ENCODE assay signal across 9 mouse cellular contexts in genomic region chr8:8328010-8328666, GRCm38 (mm10).
DNase-seq lines count a peak whose midpoint lies in the region; ATAC-seq and TF ChIP-seq lines count a peak whose summit lies in the region.
"Had no signal": no experiment of that assay in that cellular context is flagged by ENCODE, and none has a peak within 500 bp of the region (broad histone marks: within the 10 kb centered on the region; RNA-seq: fewer than 3 reads in every experiment).

No protein-coding gene starts in this region.

- no peak overlapping the region for H3K27ac ChIP-seq in intestine, embryonic 15.5 days
- H3K27ac ChIP-seq in intestine, postnatal 0 days (ENCODE audit: low read depth, low read length): no peak overlapping the region
- no peak overlapping the region for H3K27ac ChIP-seq in kidney, adult 2 months (ENCODE audit: insufficient read depth, low read depth, low read length)
- H3K27ac ChIP-seq: liver, embryonic 13.5 days had no signal

- no peaks in the 10 kb centered on the region for H3K36me3 ChIP-seq in intestine, embryonic 15.5 days
- H3K36me3 ChIP-seq in intestine, postnatal 0 days (ENCODE audit: control insufficient read depth, insufficient read depth): no peaks in the 10 kb centered on the region
- no peaks in the 10 kb centered on the region for H3K36me3 ChIP-seq in kidney, adult 2 months (ENCODE audit: control insufficient read depth, insufficient read depth, low read length)
- H3K36me3 ChIP-seq: liver, embryonic 13.5 days had no signal

- TF ChIP-seq CTCF in intestine, postnatal 0 days (IDR thresholded peaks at IDR 0.05; ENCODE audit: low read depth): no peak
- no peak for TF ChIP-seq CTCF in brain, embryonic 14.5 days (IDR thresholded peaks at IDR 0.05; ENCODE audit: borderline replicate concordance, extremely low read depth, insufficient read depth, insufficient read length)
- no peak for TF ChIP-seq CTCF in kidney, adult 2 months (conservative IDR thresholded peaks at IDR 0.05; ENCODE audit: insufficient read depth, insufficient read length, low read depth, low read length)

- H3K4me3 ChIP-seq in intestine, embryonic 15.5 days (replicated peaks): no peak overlapping the region
- H3K4me3 ChIP-seq in intestine, postnatal 0 days (ENCODE audit: low read depth, low read length): no peak overlapping the region
- no peak overlapping the region for H3K4me3 ChIP-seq in kidney, adult 2 months (ENCODE audit: insufficient read depth, low read depth, low read length)
- H3K4me3 ChIP-seq: liver, embryonic 13.5 days had no signal

- TF ChIP-seq POLR2A in brain, embryonic 14.5 days (IDR thresholded peaks at IDR 0.05; ENCODE audit: borderline replicate concordance, extremely low read depth, insufficient read depth, insufficient read length, poor library complexity, severe bottlenecking): no peak
- no peak for TF ChIP-seq POLR2A in kidney, adult 2 months (IDR thresholded peaks at IDR 0.05; ENCODE audit: low read depth, low read length)

- no peaks in the 10 kb centered on the region for H3K9me3 ChIP-seq in intestine, embryonic 15.5 days
- no peaks in the 10 kb centered on the region for H3K9me3 ChIP-seq in intestine, postnatal 0 days (ENCODE audit: control insufficient read depth)
- H3K9me3 ChIP-seq: liver, embryonic 13.5 days had no signal

- H3K4me1 ChIP-seq in intestine, embryonic 15.5 days (replicated peaks): peaks cover 10% of the 10 kb centered on the region
- peaks cover 8% of the 10 kb centered on the region for H3K4me1 ChIP-seq in intestine, postnatal 0 days (replicated peaks; ENCODE audit: control insufficient read depth, insufficient read depth, low read length)
- H3K4me1 ChIP-seq in kidney, adult 2 months (ENCODE audit: control insufficient read depth, insufficient read depth, low read length): no peaks in the 10 kb centered on the region
- H3K4me1 ChIP-seq: liver, embryonic 13.5 days had no signal

- ATAC-seq in intestine, embryonic 15.5 days: peak; percentile 74
- ATAC-seq in intestine, postnatal 0 days: no peak
- no peak for ATAC-seq in activated CD4-positive, CD25-positive, alpha-beta regulatory T cell, adult 4 months
- ATAC-seq: Patski had no signal

- H3K9ac ChIP-seq in intestine, embryonic 15.5 days: no peak overlapping the region
- H3K9ac ChIP-seq in intestine, postnatal 0 days (ENCODE audit: low read depth, low read length): no peak overlapping the region
- H3K9ac ChIP-seq: liver, embryonic 13.5 days had no signal

- no peaks in the 10 kb centered on the region for H3K27me3 ChIP-seq in intestine, embryonic 15.5 days (replicated peaks)
- H3K27me3 ChIP-seq in intestine, postnatal 0 days (replicated peaks; ENCODE audit: control insufficient read depth, insufficient read depth, low read length): no peaks in the 10 kb centered on the region
- no peaks in the 10 kb centered on the region for H3K27me3 ChIP-seq in kidney, adult 2 months (replicated peaks; ENCODE audit: control insufficient read depth, insufficient read depth, low read length)
- H3K27me3 ChIP-seq: liver, embryonic 13.5 days; Patski had no signal

- no peak overlapping the region for H3K4me2 ChIP-seq in intestine, embryonic 15.5 days (replicated peaks)
- no peak overlapping the region for H3K4me2 ChIP-seq in intestine, postnatal 0 days (replicated peaks; ENCODE audit: low read depth)
- H3K4me2 ChIP-seq: liver, embryonic 13.5 days had no signal

- peak; percentile 68 for DNase-seq in brain, embryonic 14.5 days (ENCODE audit: low read depth)
- peak; percentile 54 for DNase-seq in kidney, adult 2 months
- DNase-seq in lung, postnatal 36 days: peak; percentile 60
- no peak for DNase-seq in left cerebral cortex, adult 8-10 months (ENCODE audit: low spot score in 2 of 2)
- DNase-seq: liver, embryonic 13.5 days had no signal

- WGBS in intestine, embryonic 15.5 days: 20% methylated on average over 7 of the region's 7 CpGs
- 20% methylated on average over 7 of the region's 7 CpGs for WGBS in intestine, postnatal 0 days
- 37% methylated on average over 7 of the region's 7 CpGs for WGBS in kidney, adult 2 months

Comparison
In these comparisons a context has a peak if more than half of its experiments do, and no peak if none do; other contexts are left out.
1. DNase-seq: peak in brain, embryonic 14.5 days (single experiment), kidney, adult 2 months (single experiment) and lung, postnatal 36 days (single experiment); none in left cerebral cortex, adult 8-10 months (0 of 2).